Mouse (Mus musculus) B cell, adult 2 months (primary cell): ENCODE results near the gene Ptpn14.
"Not testable (repeated sequence)": the region's sequence is repeated elsewhere in the genome, so short reads cannot be mapped to it uniquely, and the experiment has no call there.

Source experiments
- DNase-seq, 2 experiments: peaks; one replicate each; pipeline ENCODE4 v3.0.0; 2022

The Ptpn14 gene

GRCm38 (mm10) chr1:189727884-189728783, at the start of gene Ptpn14:
Gene Ptpn14, plus strand, starts transcription at chr1:189728268.
- peak; percentile 15 to 26 for DNase-seq

- no peak for DNase-seq
These were observed 48.5 kb upstream of the Ptpn14 start for GRCm38 (mm10) chr1:189679555-189679954.

GRCm38 (mm10) chr1:189684786-189685415, 43.2 kb upstream of the Ptpn14 start:
- no peak for DNase-seq

- no peak for DNase-seq
These were observed 42.0 kb upstream of the Ptpn14 start for GRCm38 (mm10) chr1:189686025-189686424.

- peak; percentile 97 to 98 for DNase-seq
These were observed 40.2 kb upstream of the Ptpn14 start, which contains the start of gene Cenpf for GRCm38 (mm10) chr1:189687654-189688387. Gene Cenpf, minus strand, starts transcription at chr1:189688086.

- no peak for DNase-seq
These were observed 39.7 kb upstream of the Ptpn14 start for GRCm38 (mm10) chr1:189688388-189688750.

- peak; percentile 9 to 13 for DNase-seq
These were observed 38.8 kb upstream of the Ptpn14 start for GRCm38 (mm10) chr1:189689050-189689833.

GRCm38 (mm10) chr1:189692442-189692841, 35.6 kb upstream of the Ptpn14 start:
- DNase-seq = not testable (repeated sequence)

- no peak for DNase-seq
These were observed 33.7 kb upstream of the Ptpn14 start for GRCm38 (mm10) chr1:189694391-189694790.

- DNase-seq = no peak
These were observed 32.7 kb upstream of the Ptpn14 start for GRCm38 (mm10) chr1:189695321-189695720.

GRCm38 (mm10) chr1:189698416-189698815, 29.7 kb upstream of the Ptpn14 start:
- DNase-seq = no peak

- DNase-seq = no peak
These were observed 27.9 kb upstream of the Ptpn14 start for GRCm38 (mm10) chr1:189700186-189700585.

- peak; percentile 60 to 61 for DNase-seq
These were observed 27.1 kb upstream of the Ptpn14 start for GRCm38 (mm10) chr1:189700990-189701389.

GRCm38 (mm10) chr1:189703156-189703555, 24.9 kb upstream of the Ptpn14 start:
- peak; percentile 37 to 51 for DNase-seq

GRCm38 (mm10) chr1:189703591-189703990, 24.5 kb upstream of the Ptpn14 start:
- no peak for DNase-seq

GRCm38 (mm10) chr1:189706040-189706645, 21.9 kb upstream of the Ptpn14 start:
- DNase-seq = no peak

- DNase-seq = no peak
These were observed 21.1 kb upstream of the Ptpn14 start for GRCm38 (mm10) chr1:189707014-189707413.

GRCm38 (mm10) chr1:189707419-189707818, 20.6 kb upstream of the Ptpn14 start:
- DNase-seq = no peak

- DNase-seq = no peak
These were observed 19.1 kb upstream of the Ptpn14 start for GRCm38 (mm10) chr1:189709001-189709400.

- peak in 1 of 2 experiments; percentile 12 for DNase-seq
These were observed 11.9 kb upstream of the Ptpn14 start for GRCm38 (mm10) chr1:189715915-189716797.

GRCm38 (mm10) chr1:189717546-189717945, 10.5 kb upstream of the Ptpn14 start:
- DNase-seq = no peak
